Mouse (Mus musculus) skeletal muscle tissue, adult 2 months (tissue): Measurements from ENCODE around the gene Msto1.
"Not testable (repeated sequence)": the region's sequence is repeated elsewhere in the genome, so short reads cannot be mapped to it uniquely, and the experiment has no call there.

Source experiments
- DNase-seq: peaks from one replicate; pipeline ENCODE4 v3.0.0-alpha.2; 2012; ENCODE audit warnings: low read depth, low spot score

Gene Msto1

GRCm38 (mm10) chr3:88913511-88914383, at the start of gene Msto1:
Gene Msto1, minus strand, starts transcription at chr3:88913999.
- peak; percentile 80 for DNase-seq

- not testable (repeated sequence) for DNase-seq
These were observed 49.4 kb upstream of the Msto1 start for GRCm38 (mm10) chr3:88963211-88963610.

GRCm38 (mm10) chr3:88953736-88954135, 39.9 kb upstream of the Msto1 start:
- no peak for DNase-seq

GRCm38 (mm10) chr3:88953246-88953645, 39.4 kb upstream of the Msto1 start:
- DNase-seq: no peak

GRCm38 (mm10) chr3:88951327-88951800, 37.6 kb upstream of the Msto1 start:
- DNase-seq: no peak

GRCm38 (mm10) chr3:88950576-88951326, 37.0 kb upstream of the Msto1 start, which contains the start of the genes Ash1l and Dap3:
Gene Ash1l, plus strand, starts transcription at chr3:88950622.
Gene Dap3, minus strand, starts transcription at chr3:88951181.
- DNase-seq: peak; percentile 68

GRCm38 (mm10) chr3:88949786-88950575, 36.2 kb upstream of the Msto1 start:
- peak; percentile 84 for DNase-seq

GRCm38 (mm10) chr3:88944109-88944508, 30.3 kb upstream of the Msto1 start:
- no peak for DNase-seq

- DNase-seq: no peak
These were observed 28.6 kb upstream of the Msto1 start for GRCm38 (mm10) chr3:88942316-88942880.

GRCm38 (mm10) chr3:88939749-88940148, 25.9 kb upstream of the Msto1 start:
- DNase-seq: peak; percentile 37

GRCm38 (mm10) chr3:88939071-88939470, 25.3 kb upstream of the Msto1 start:
- no peak for DNase-seq

GRCm38 (mm10) chr3:88929501-88929900, 15.7 kb upstream of the Msto1 start:
- DNase-seq: no peak

- DNase-seq: no peak
These were observed 11.9 kb upstream of the Msto1 start for GRCm38 (mm10) chr3:88925651-88926050.

- DNase-seq: no peak
These were observed 10.3 kb upstream of the Msto1 start for GRCm38 (mm10) chr3:88923989-88924591.

- no peak for DNase-seq
These were observed 7.6 kb upstream of the Msto1 start for GRCm38 (mm10) chr3:88921411-88921810.

GRCm38 (mm10) chr3:88918981-88919380, 5.2 kb upstream of the Msto1 start:
- no peak for DNase-seq

GRCm38 (mm10) chr3:88914384-88914810, 598 bp upstream of the Msto1 start:
- no peak for DNase-seq

GRCm38 (mm10) chr3:88912585-88912984, 1.2 kb downstream of the Msto1 start:
- no peak for DNase-seq

- no peak for DNase-seq
These were observed 7.2 kb downstream of the Msto1 start for GRCm38 (mm10) chr3:88906393-88907159.

- no peak for DNase-seq
These were observed 8.1 kb downstream of the Msto1 start for GRCm38 (mm10) chr3:88905741-88906140.
